Comparison of ENCODE assay signal across 10 mouse cellular contexts in the genomic region with DNA sequence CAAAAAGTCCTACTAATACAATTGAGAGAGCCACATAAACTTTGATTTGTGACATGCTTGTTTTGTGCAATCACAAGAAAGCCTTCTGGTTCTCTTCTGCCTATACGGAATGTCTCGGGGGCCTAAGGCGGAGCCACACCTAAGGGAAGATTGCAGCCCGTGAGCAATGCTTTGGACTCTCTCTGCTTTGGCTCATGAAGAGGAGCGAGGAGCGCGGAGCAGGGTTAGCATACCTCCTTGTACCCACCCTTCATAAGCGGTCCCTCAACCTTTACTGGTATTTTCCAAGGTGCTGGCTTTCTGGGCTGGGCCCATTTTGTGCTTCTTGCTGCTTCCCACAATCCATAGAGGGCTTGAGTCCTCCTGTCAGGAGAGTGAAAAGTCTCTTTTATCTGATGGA.
DNase-seq lines count a peak whose midpoint lies in the region; ATAC-seq and TF ChIP-seq lines count a peak whose summit lies in the region.
"Had no signal": no experiment of that assay in that cellular context is flagged by ENCODE, and none has a peak within 500 bp of the region (broad histone marks: within the 10 kb centered on the region; RNA-seq: fewer than 3 reads in every experiment).

No protein-coding gene starts in this region.

- TF ChIP-seq CTCF in spleen, adult 2 months (IDR thresholded peaks at IDR 0.05; ENCODE audit: extremely low read depth, insufficient read depth, insufficient read length, insufficient replicate concordance): no peak
- TF ChIP-seq CTCF in small intestine, adult 2 months (IDR thresholded peaks at IDR 0.05; ENCODE audit: extremely low read depth, insufficient read length, insufficient replicate concordance, low read depth, low read length): no peak

- peak overlapping the region; percentile 57; the same call in 1 of the 2 replicates for H3K27ac ChIP-seq in heart, embryonic 11.5 days (ENCODE audit: low read depth, low read length)
- peak overlapping the region; percentile 62; the same call in 1 of the 2 replicates for H3K27ac ChIP-seq in spleen, adult 2 months (ENCODE audit: insufficient read depth, low read length)
- peak overlapping the region; percentile 30; the same call in 1 of the 2 replicates for H3K27ac ChIP-seq in limb, embryonic 10.5 days
- peak overlapping the region; percentile 95 for H3K27ac ChIP-seq in small intestine, adult 2 months (ENCODE audit: insufficient read depth, low read depth, low read length)
- H3K27ac ChIP-seq: hindbrain, embryonic 12.5 days had no signal

- no peak overlapping the region for H3K4me2 ChIP-seq in heart, embryonic 11.5 days
- H3K4me2 ChIP-seq: hindbrain, embryonic 12.5 days had no signal

- peaks cover 31% of the 10 kb centered on the region for H3K4me1 ChIP-seq in heart, embryonic 11.5 days (ENCODE audit: control insufficient read depth, insufficient read depth, low read length)
- peaks cover 17% of the 10 kb centered on the region for H3K4me1 ChIP-seq in spleen, adult 2 months (ENCODE audit: control insufficient read depth, insufficient read depth, insufficient read length)
- peaks cover 27% of the 10 kb centered on the region for H3K4me1 ChIP-seq in limb, embryonic 10.5 days
- H3K4me1 ChIP-seq in small intestine, adult 2 months (ENCODE audit: control insufficient read depth, insufficient read depth, insufficient read length, low read length): peaks cover 22% of the 10 kb centered on the region

- H3K27me3 ChIP-seq in heart, embryonic 11.5 days (ENCODE audit: control insufficient read depth, insufficient read depth, low read length): no peaks in the 10 kb centered on the region
- no peaks in the 10 kb centered on the region for H3K27me3 ChIP-seq in spleen, adult 2 months (ENCODE audit: control insufficient read depth, insufficient read depth, low read length)
- no peaks in the 10 kb centered on the region for H3K27me3 ChIP-seq in limb, embryonic 10.5 days (ENCODE audit: low read depth, poor library complexity, severe bottlenecking)
- no peaks in the 10 kb centered on the region for H3K27me3 ChIP-seq in small intestine, adult 2 months (ENCODE audit: control insufficient read depth, insufficient read depth, low read length)
- H3K27me3 ChIP-seq: hindbrain, embryonic 12.5 days had no signal

- WGBS in heart, embryonic 11.5 days (ENCODE audit: insufficient replicate concordance): 64% methylated on average over 8 of the region's 8 CpGs
- 81% methylated on average over 8 of the region's 8 CpGs for WGBS in spleen, adult 2 months
- 80% methylated on average over 8 of the region's 8 CpGs for WGBS in limb, embryonic 10.5 days
- 22% methylated on average over 8 of the region's 8 CpGs for WGBS in small intestine, adult 2 months

- no peak for TF ChIP-seq POLR2A in spleen, adult 2 months (IDR thresholded peaks at IDR 0.05; ENCODE audit: low read depth, low read length)
- no peak for TF ChIP-seq POLR2A in small intestine, adult 2 months (IDR thresholded peaks at IDR 0.05; ENCODE audit: low read depth, low read length)

- H3K4me3 ChIP-seq in heart, embryonic 11.5 days (ENCODE audit: low read depth, low read length): no peak overlapping the region
- H3K4me3 ChIP-seq in spleen, adult 2 months (ENCODE audit: extremely low read depth, insufficient read depth, insufficient read length): no peak overlapping the region
- no peak overlapping the region for H3K4me3 ChIP-seq in limb, embryonic 10.5 days
- peak overlapping the region; percentile 31 for H3K4me3 ChIP-seq in small intestine, adult 2 months (ENCODE audit: low read depth, low read length)
- H3K4me3 ChIP-seq: hindbrain, embryonic 12.5 days had no signal

- DNase-seq in heart, adult 8-10 months (ENCODE audit: low spot score): no peak
- no peak for DNase-seq in spleen, adult 2 months (ENCODE audit: low read depth in 1 of 2, low spot score in 2 of 2)
- DNase-seq in spleen, postnatal 4 days (ENCODE audit: low spot score in 2 of 2): no peak
- DNase-seq in limb, embryonic 10.5 days (ENCODE audit: low spot score): no peak
- DNase-seq in retina, postnatal 1 day: no peak
- no peak for DNase-seq in frontal cortex, postnatal 25 days (ENCODE audit: low spot score in 2 of 2)
- DNase-seq: cerebellum, postnatal 14 days had no signal

- no peaks in the 10 kb centered on the region for H3K36me3 ChIP-seq in heart, embryonic 11.5 days (ENCODE audit: control insufficient read depth, insufficient read depth, low read length)
- no peaks in the 10 kb centered on the region for H3K36me3 ChIP-seq in spleen, adult 2 months (ENCODE audit: control insufficient read depth, insufficient read depth, low read length)
- no peaks in the 10 kb centered on the region for H3K36me3 ChIP-seq in limb, embryonic 10.5 days
- no peaks in the 10 kb centered on the region for H3K36me3 ChIP-seq in small intestine, adult 2 months (ENCODE audit: control insufficient read depth, insufficient read depth, low read length)
- H3K36me3 ChIP-seq: hindbrain, embryonic 12.5 days had no signal

- no peak overlapping the region for H3K9ac ChIP-seq in heart, embryonic 11.5 days (ENCODE audit: low read depth, low read length)
- H3K9ac ChIP-seq: hindbrain, embryonic 12.5 days had no signal

- no peaks in the 10 kb centered on the region for H3K9me3 ChIP-seq in heart, embryonic 11.5 days (replicated peaks; ENCODE audit: control insufficient read depth, low read length)
- no peaks in the 10 kb centered on the region for H3K9me3 ChIP-seq in limb, embryonic 10.5 days (replicated peaks)
- H3K9me3 ChIP-seq: hindbrain, embryonic 12.5 days had no signal

- no peak for ATAC-seq in heart, embryonic 11.5 days (replicated peaks; ENCODE audit: insufficient number of reproducible peaks, low FRiP score, low TSS enrichment)

Comparison
In these comparisons a context has a peak if more than half of its experiments do, and no peak if none do; other contexts are left out.
1. H3K27ac ChIP-seq: peak in every context shown above with its lines; median percentile 95 in small intestine, adult 2 months; 62 in spleen, adult 2 months; 57 in heart, embryonic 11.5 days; 30 in limb, embryonic 10.5 days.